20 mouse cellular contexts compared by ENCODE assay signal in the genomic region with DNA sequence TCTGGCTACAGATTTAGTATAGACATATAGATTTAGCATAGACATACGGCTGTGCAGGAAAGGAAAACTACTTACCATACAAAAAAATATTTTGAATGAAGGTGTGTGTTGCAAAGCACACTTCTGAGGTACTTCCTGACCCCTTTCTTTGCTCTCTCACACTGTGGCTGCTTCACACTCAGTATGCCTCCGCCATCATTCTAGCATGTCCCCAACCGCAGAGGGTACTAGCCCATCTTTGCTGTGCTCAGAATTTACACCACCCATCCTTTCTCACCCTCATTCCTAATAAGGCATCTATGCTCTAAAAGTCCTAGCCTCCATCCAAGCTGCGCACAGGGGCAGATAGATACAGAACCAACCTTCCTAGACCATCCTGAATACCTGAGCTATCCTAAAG. TPM values are rescaled to one million over a fixed set of nuclear protein-coding genes. Genes with fewer than 3 reads are reported as not detected.
DNase-seq lines count a peak whose midpoint lies in the region; ATAC-seq and TF ChIP-seq lines count a peak whose summit lies in the region.
"Had no signal": no experiment of that assay in that cellular context is flagged by ENCODE, and none has a peak within 500 bp of the region (broad histone marks: within the 10 kb centered on the region; RNA-seq: fewer than 3 reads in every experiment).

No protein-coding gene starts in this region.

- TF ChIP-seq CTCF in embryonic fibroblast, embryonic 13.5 days (IDR thresholded peaks at IDR 0.05; ENCODE audit: borderline replicate concordance, insufficient read depth, low read length), result no peak
- no peak for TF ChIP-seq CTCF in layer of hippocampus, adult 2 months (conservative IDR thresholded peaks at IDR 0.05)

- no peak for TF ChIP-seq POLR2A in embryonic fibroblast, embryonic 13.5 days (IDR thresholded peaks at IDR 0.05; ENCODE audit: low read depth, low read length)

- peaks cover 32% of the 10 kb centered on the region for H3K4me1 ChIP-seq in liver, embryonic 12.5 days
- peaks cover 13% of the 10 kb centered on the region for H3K4me1 ChIP-seq in liver, embryonic 11.5 days (replicated peaks; ENCODE audit: control insufficient read depth, insufficient read depth, low read length)
- H3K4me1 ChIP-seq in embryonic fibroblast, embryonic 13.5 days (ENCODE audit: control insufficient read depth, insufficient read depth, low read length), result peaks cover 11% of the 10 kb centered on the region; the same call in 1 of the 2 replicates
- H3K4me1 ChIP-seq: neural tube, embryonic 15.5 days had no signal

- no peaks in the 10 kb centered on the region for H3K9me3 ChIP-seq in liver, embryonic 12.5 days (replicated peaks)
- H3K9me3 ChIP-seq in liver, embryonic 11.5 days (ENCODE audit: control insufficient read depth, low read length), result no peaks in the 10 kb centered on the region
- H3K9me3 ChIP-seq: embryonic facial prominence, embryonic 10.5 days; G1E; heart, embryonic 15.5 days; hindbrain, embryonic 12.5 days; midbrain, embryonic 10.5 days; neural tube, embryonic 15.5 days had no signal

- H3K9ac ChIP-seq in liver, embryonic 12.5 days, result no peak overlapping the region
- no peak overlapping the region for H3K9ac ChIP-seq in liver, embryonic 11.5 days (ENCODE audit: low read depth, low read length)
- H3K9ac ChIP-seq: heart, embryonic 15.5 days; hindbrain, embryonic 12.5 days; neural tube, embryonic 15.5 days had no signal

- 0 out of 2 replicates have a peak overlapping the region, but pooled peaks have one; percentile 40 for H3K27ac ChIP-seq in liver, embryonic 12.5 days
- H3K27ac ChIP-seq in liver, embryonic 11.5 days (ENCODE audit: low read depth, low read length), result no peak overlapping the region
- H3K27ac ChIP-seq in embryonic fibroblast, embryonic 13.5 days (ENCODE audit: insufficient read depth, low read length), result peak overlapping the region; percentile 92; the same call in 1 of the 2 replicates
- no peak overlapping the region for H3K27ac ChIP-seq in layer of hippocampus, adult 2 months
- H3K27ac ChIP-seq: heart, embryonic 15.5 days; hindbrain, embryonic 12.5 days; midbrain, embryonic 10.5 days; neural tube, embryonic 15.5 days had no signal

- no peak for ATAC-seq in liver, embryonic 12.5 days
- ATAC-seq in liver, embryonic 11.5 days (replicated peaks; ENCODE audit: low FRiP score), result no peak
- ATAC-seq: forebrain, embryonic 14.5 days; intestine, embryonic 16.5 days had no signal

- no peak for DNase-seq in liver, embryonic 11.5 days (ENCODE audit: low spot score)
- peak; percentile 76 for DNase-seq in CD4-positive, CD25-positive, alpha-beta regulatory T cell, adult 2 months (ENCODE audit: low read depth, low spot score)
- peak; percentile 67 for DNase-seq in thymus, postnatal 14 days
- DNase-seq in adrenal gland, adult (ENCODE audit: inconsistent age in 2 of 2, low spot score in 1 of 2), result no peak
- DNase-seq in layer of hippocampus, adult 2 months (ENCODE audit: low spot score in 2 of 2), result no peak
- DNase-seq: adrenal gland, postnatal 10 days; B cell, adult 2 months; cerebellum, adult 11-12 months; lung, adult 18-20 months had no signal

- 83% methylated on average over 4 of the region's 4 CpGs for WGBS in liver, embryonic 12.5 days (ENCODE audit: insufficient replicate concordance)
- 87% methylated on average over 4 of the region's 4 CpGs for WGBS in liver, embryonic 11.5 days

- H3K27me3 ChIP-seq in liver, embryonic 12.5 days (replicated peaks), result no peaks in the 10 kb centered on the region
- no peaks in the 10 kb centered on the region for H3K27me3 ChIP-seq in liver, embryonic 11.5 days (replicated peaks; ENCODE audit: control insufficient read depth, insufficient read depth, low read length)
- H3K27me3 ChIP-seq: heart, embryonic 15.5 days; hindbrain, embryonic 12.5 days; neural tube, embryonic 15.5 days had no signal

- H3K4me3 ChIP-seq in liver, embryonic 12.5 days, result no peak overlapping the region
- H3K4me3 ChIP-seq in liver, embryonic 11.5 days (ENCODE audit: low read depth, low read length), result no peak overlapping the region
- H3K4me3 ChIP-seq in embryonic fibroblast, embryonic 13.5 days (ENCODE audit: insufficient read depth, low read length), result no peak overlapping the region
- no peak overlapping the region for H3K4me3 ChIP-seq in layer of hippocampus, adult 2 months
- H3K4me3 ChIP-seq: embryonic facial prominence, embryonic 10.5 days; erythroblast, embryonic 14.5 days; heart, embryonic 15.5 days; hindbrain, embryonic 12.5 days; midbrain, embryonic 10.5 days; neural tube, embryonic 15.5 days had no signal

- peak overlapping the region; percentile 39; the same call in 1 of the 2 replicates for H3K4me2 ChIP-seq in liver, embryonic 12.5 days
- no peak overlapping the region for H3K4me2 ChIP-seq in liver, embryonic 11.5 days
- H3K4me2 ChIP-seq: heart, embryonic 15.5 days; hindbrain, embryonic 12.5 days; neural tube, embryonic 15.5 days had no signal

- no peaks in the 10 kb centered on the region for H3K36me3 ChIP-seq in liver, embryonic 12.5 days
- no peaks in the 10 kb centered on the region for H3K36me3 ChIP-seq in liver, embryonic 11.5 days (ENCODE audit: control insufficient read depth, insufficient read depth, low read length)
- H3K36me3 ChIP-seq: embryonic facial prominence, embryonic 10.5 days; G1E; heart, embryonic 15.5 days; hindbrain, embryonic 12.5 days; midbrain, embryonic 10.5 days; neural tube, embryonic 15.5 days had no signal

RNA-seq across cellular contexts. Expression of a gene that starts 45.3 kb away (rescaled TPM):
- polyA plus RNA-seq in liver, embryonic 12.5 days (2016; fragmentation: Nextera tagmentation; extraction: Ambion mirVana), result 10.1 and 11.1 TPM in 2 replicates
- 12.4 and 14.0 TPM in 2 replicates for polyA plus RNA-seq in liver, embryonic 11.5 days (2014; fragmentation: Nextera tagmentation; extraction: Ambion mirVana)
- 363 and 515 TPM in 2 replicates for polyA plus RNA-seq in embryonic fibroblast, embryonic 13.5 days (2011; ENCODE audit: insufficient read length, low read depth, missing spikeins)
- total RNA-seq in layer of hippocampus, adult 2 months (2021), result 10 to 100 TPM; 73.0 to 76.5 TPM

Comparison
In these comparisons a context has a peak if more than half of its experiments do, and no peak if none do; other contexts are left out.
1. H3K27ac ChIP-seq: peak in liver, embryonic 12.5 days (single experiment) and embryonic fibroblast, embryonic 13.5 days (single experiment); none in liver, embryonic 11.5 days (single experiment) and layer of hippocampus, adult 2 months (single experiment).
2. DNase-seq: peak in CD4-positive, CD25-positive, alpha-beta regulatory T cell, adult 2 months (single experiment) and thymus, postnatal 14 days (single experiment); none in liver, embryonic 11.5 days (single experiment), adrenal gland, adult (0 of 2) and layer of hippocampus, adult 2 months (0 of 2).
3. RNA of a gene that starts 45.3 kb away (polyA plus RNA-seq): 363 to 515 TPM in embryonic fibroblast, embryonic 13.5 days; 12.4 to 14.0 TPM in liver, embryonic 11.5 days and 10.1 to 11.1 TPM in liver, embryonic 12.5 days; every median in the first group is over 10 times any median in the second.